Mouse (Mus musculus) stomach, embryonic 14.5 days (tissue): ENCODE data around the gene Skida1. TPM values are rescaled to one million over a fixed set of nuclear protein-coding genes. Genes with fewer than 3 reads are reported as not detected.

Experiments used
- ATAC-seq: fragments of 200-750 bp; cut with Nextera tagmentation; 2 replicates; pipeline ENCODE4 v1.8.0; 2017; ENCODE audit warnings: low read depth, moderate TSS enrichment; ENCODE audit not compliant: insufficient number of reproducible peaks, insufficient read depth, low FRiP score
- H3K27ac ChIP-seq: fragments of 300-500 bp; sonication (generic); 2 replicates; pipeline ENCODE4 v1.5.1; 2014; ENCODE audit warnings: mild to moderate bottlenecking, low read length, moderate library complexity, mixed read lengths
- H3K27me3 ChIP-seq: fragments of 300-500 bp; sonication (generic); 2 replicates; pipeline ENCODE4 v1.6.1; 2014; ENCODE audit warnings: low read length, control low read depth, mixed read lengths; ENCODE audit not compliant: control insufficient read depth, insufficient read depth
- H3K36me3 ChIP-seq: fragments of 300-500 bp; sonication (generic); 2 replicates; pipeline ENCODE4 v1.6.1; 2014; ENCODE audit warnings: mild to moderate bottlenecking, control low read depth, low read length, moderate library complexity, mixed read lengths; ENCODE audit not compliant: control insufficient read depth, insufficient read depth
- H3K4me1 ChIP-seq: fragments of 300-500 bp; sonication (generic); 2 replicates; pipeline ENCODE4 v1.6.1; 2014; ENCODE audit warnings: low read length, control low read depth, mixed read lengths; ENCODE audit not compliant: control insufficient read depth, insufficient read depth
- H3K4me2 ChIP-seq: fragments of 300-500 bp; sonication (generic); replicated peaks from 2 replicates; pipeline ENCODE4 v1.6.1; 2014; ENCODE audit warnings: low read depth, low read length, control low read depth
- H3K4me3 ChIP-seq: fragments of 300-500 bp; sonication (generic); 2 replicates; pipeline ENCODE4 v1.5.1; 2014; ENCODE audit warnings: low read depth, low read length, control low read depth
- H3K9ac ChIP-seq: fragments of 300-500 bp; sonication (generic); replicated peaks from 2 replicates; pipeline ENCODE4 v1.6.1; 2014; ENCODE audit warnings: low read depth, mild to moderate bottlenecking, control low read depth, low read length, moderate library complexity, mixed read lengths
- H3K9me3 ChIP-seq: fragments of 300-500 bp; sonication (generic); 2 replicates; pipeline ENCODE4 v1.6.1; 2016; ENCODE audit warnings: low read depth, low read length, control low read depth; ENCODE audit not compliant: control insufficient read depth
- WGBS: fragments of 180-500 bp; shearing (Covaris S2); extraction: QIAGEN DNeasy Blood & Tissue Kit; methylation state at CpG from one replicate; pipeline ENCODE4 v1.1.7; 2014; 5-methylcytosine and 5-hydroxymethylcytosine counted together
- polyA plus RNA-seq: library from polyadenylated mRNA; unstranded; fragments of >200 nt; fragmentation: Nextera tagmentation; extraction: Ambion mirVana; gene quantifications from 2 replicates; pipeline ENCODE4 v1.2.1, GENCODE M21; 2014

The Skida1 gene
- polyA plus RNA-seq, 1 experiment from 2014 or later: 4.4 TPM

- peaks cover 6% of the 10 kb centered on the region; the same call in 1 of the 2 replicates for H3K4me1 ChIP-seq
- H3K9ac ChIP-seq: no peak overlapping the region
- H3K36me3 ChIP-seq: peaks cover 7% of the 10 kb centered on the region; the same call in 1 of the 2 replicates
- no peak for ATAC-seq
- H3K9me3 ChIP-seq: no peaks in the 10 kb centered on the region
- H3K4me2 ChIP-seq: peak overlapping the region; percentile 91
- no peak overlapping the region for H3K27ac ChIP-seq
- peak overlapping the region; percentile 79; the same call in 1 of the 2 replicates for H3K4me3 ChIP-seq
- no peaks in the 10 kb centered on the region for H3K27me3 ChIP-seq
These were observed 17.6 kb upstream of the Skida1 start for GRCm38 (mm10) chr2:18066436-18066835.

GRCm38 (mm10) chr2:18065708-18066030, 16.8 kb upstream of the Skida1 start:
- Histone ChIP-seq H3K27ac (peak overlapping the region; percentile 76; the same call in 1 of the 2 replicates), H3K4me2 (peak overlapping the region; percentile 91), H3K27me3 (no peaks in the 10 kb centered on the region), H3K4me1 (peaks cover 6% of the 10 kb centered on the region; the same call in 1 of the 2 replicates), H3K9ac (peak overlapping the region; percentile 97), H3K9me3 (no peaks in the 10 kb centered on the region), H3K4me3 (peak overlapping the region; percentile 79), H3K36me3 (peaks cover 7% of the 10 kb centered on the region; the same call in 1 of the 2 replicates)
- 8% methylated on average over 6 of the region's 6 CpGs for WGBS
- no peak; the same call in 1 of the 2 replicates for ATAC-seq

- under 1% methylated on average over 72 of the region's 85 CpGs for WGBS
- Histone ChIP-seq H3K9ac (peak overlapping the region; percentile 97), H3K9me3 (no peaks in the 10 kb centered on the region), H3K27ac (peak overlapping the region; percentile 100), H3K27me3 (no peaks in the 10 kb centered on the region), H3K4me1 (peaks cover 6% of the 10 kb centered on the region; the same call in 1 of the 2 replicates), H3K4me2 (peak overlapping the region; percentile 91), H3K4me3 (peak overlapping the region; percentile 79), H3K36me3 (peaks cover 7% of the 10 kb centered on the region; the same call in 1 of the 2 replicates)
- peak; percentile 50 for ATAC-seq
These were observed 16.3 kb upstream of the Skida1 start for GRCm38 (mm10) chr2:18064941-18065707.

GRCm38 (mm10) chr2:18064356-18064858, 15.6 kb upstream of the Skida1 start:
- Histone ChIP-seq H3K4me1 (peaks cover 6% of the 10 kb centered on the region; the same call in 1 of the 2 replicates), H3K36me3 (peaks cover 7% of the 10 kb centered on the region; the same call in 1 of the 2 replicates), H3K9me3 (no peaks in the 10 kb centered on the region), H3K27ac (peak overlapping the region; percentile 100), H3K27me3 (no peaks in the 10 kb centered on the region), H3K4me2 (peak overlapping the region; percentile 91), H3K9ac (peak overlapping the region; percentile 97), H3K4me3 (peak overlapping the region; percentile 79)
- WGBS: under 1% methylated on average over 28 of the region's 58 CpGs
- ATAC-seq: peak; percentile 97

GRCm38 (mm10) chr2:18063763-18064251, 15.0 kb upstream of the Skida1 start:
- Histone ChIP-seq H3K27me3 (no peaks in the 10 kb centered on the region), H3K4me1 (peaks cover 6% of the 10 kb centered on the region; the same call in 1 of the 2 replicates), H3K27ac (peak overlapping the region; percentile 100), H3K9ac (peak overlapping the region; percentile 97), H3K4me2 (peak overlapping the region; percentile 91), H3K36me3 (peaks cover 7% of the 10 kb centered on the region; the same call in 1 of the 2 replicates), H3K4me3 (peak overlapping the region; percentile 79), H3K9me3 (no peaks in the 10 kb centered on the region)
- peak; percentile 38 for ATAC-seq
- under 1% methylated on average over 18 of the region's 18 CpGs for WGBS

GRCm38 (mm10) chr2:18060396-18060795, 11.5 kb upstream of the Skida1 start:
- ATAC-seq: no peak
- 94% methylated on average over 1 of the region's 1 CpGs for WGBS

GRCm38 (mm10) chr2:18059891-18060290, 11.0 kb upstream of the Skida1 start:
- no peaks in the 10 kb centered on the region for H3K4me1 ChIP-seq
- no peak overlapping the region for H3K27ac ChIP-seq
- no peak overlapping the region for H3K4me3 ChIP-seq
- H3K9me3 ChIP-seq: no peaks in the 10 kb centered on the region
- no peak for ATAC-seq
- H3K9ac ChIP-seq: no peak overlapping the region
- H3K4me2 ChIP-seq: no peak overlapping the region
- no peaks in the 10 kb centered on the region for H3K27me3 ChIP-seq
- H3K36me3 ChIP-seq: no peaks in the 10 kb centered on the region
- 86% methylated on average over 1 of the region's 1 CpGs for WGBS

More at GRCm38 (mm10) chr2:18060396-18060795, 11.5 kb upstream of the Skida1 start:
- no peak overlapping the region for H3K4me3 ChIP-seq
- H3K27me3 ChIP-seq: no peaks in the 10 kb centered on the region
- no peaks in the 10 kb centered on the region for H3K4me1 ChIP-seq
- H3K9ac ChIP-seq: no peak overlapping the region
- no peak overlapping the region for H3K27ac ChIP-seq
- H3K9me3 ChIP-seq: no peaks in the 10 kb centered on the region
- H3K36me3 ChIP-seq: no peaks in the 10 kb centered on the region
- H3K4me2 ChIP-seq: no peak overlapping the region

GRCm38 (mm10) chr2:18059063-18059462, 10.2 kb upstream of the Skida1 start:
- Histone ChIP-seq H3K9me3 (no peaks in the 10 kb centered on the region), H3K4me2 (no peak overlapping the region)
- 36% methylated on average over 2 of the region's 2 CpGs for WGBS

More at GRCm38 (mm10) chr2:18059063-18059462, 10.2 kb upstream of the Skida1 start:
- Histone ChIP-seq H3K4me3 (no peak overlapping the region), H3K9ac (no peak overlapping the region), H3K27ac (no peak overlapping the region), H3K36me3 (no peaks in the 10 kb centered on the region), H3K27me3 (no peaks in the 10 kb centered on the region), H3K4me1 (peaks cover 2% of the 10 kb centered on the region; the same call in 1 of the 2 replicates)
- no peak for ATAC-seq
